Mouse (Mus musculus) kidney, postnatal 36 days (tissue): ENCODE measurements at regions not wholly inside any gene's neighbourhood (a gene's known extent, or its start where the extent isn't known, plus 50 kb on each side); places are given as distances from the start of the nearest gene placed in this dataset.
A peak's percentile ranks its signal among the peaks of the same experiment; 100 is the strongest.

Experiments used
- DNase-seq, 2 experiments: peaks; one replicate each; pipeline ENCODE4 v3.0.0; 2021 to 2022; ENCODE audit warnings: mixed read lengths in 2 of 2

DNA sequence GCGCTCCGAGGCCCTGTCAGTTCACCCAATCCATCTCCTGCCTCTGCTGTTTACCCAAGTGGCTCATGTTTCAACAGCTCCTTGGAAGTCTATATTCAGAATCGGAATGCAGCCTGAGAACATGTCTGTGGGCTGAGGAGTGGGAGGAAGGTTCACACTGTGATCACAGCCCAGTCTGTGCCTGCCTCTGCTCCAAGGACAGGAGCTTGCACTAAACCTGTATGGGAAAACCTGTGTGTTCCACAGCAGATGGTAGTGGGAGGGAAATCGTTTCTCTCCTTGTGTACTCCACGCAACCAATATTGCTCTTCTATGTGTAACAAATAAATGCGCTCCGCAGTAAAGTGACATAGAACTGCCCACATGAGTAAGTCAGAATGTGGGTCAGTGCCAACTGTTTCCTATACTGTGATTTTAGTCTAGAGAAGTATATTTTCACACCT lies 514.0 kb upstream of the Epha7 start:
- DNase-seq = no peak

DNA sequence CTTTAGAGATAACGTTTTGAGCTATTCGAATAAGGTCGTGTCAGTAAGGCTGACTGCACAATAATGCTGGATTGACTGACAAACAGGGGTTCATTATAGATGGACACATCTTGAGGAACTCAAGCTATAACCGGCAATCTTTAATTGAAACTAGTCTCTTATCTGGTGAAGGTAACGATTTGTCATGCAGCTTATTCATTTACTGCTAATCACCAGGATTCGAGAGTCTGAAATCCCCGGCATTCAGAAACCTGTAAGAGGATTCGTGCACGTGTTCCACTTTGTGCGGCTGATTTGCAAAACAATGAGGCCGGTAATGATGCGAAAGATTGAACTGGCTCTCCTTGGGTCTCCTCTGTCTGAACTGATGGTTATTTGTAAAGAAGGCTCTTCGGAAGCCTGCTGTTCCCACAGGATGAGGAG lies 512.9 kb upstream of the Epha7 start:
- no peak for DNase-seq

DNA sequence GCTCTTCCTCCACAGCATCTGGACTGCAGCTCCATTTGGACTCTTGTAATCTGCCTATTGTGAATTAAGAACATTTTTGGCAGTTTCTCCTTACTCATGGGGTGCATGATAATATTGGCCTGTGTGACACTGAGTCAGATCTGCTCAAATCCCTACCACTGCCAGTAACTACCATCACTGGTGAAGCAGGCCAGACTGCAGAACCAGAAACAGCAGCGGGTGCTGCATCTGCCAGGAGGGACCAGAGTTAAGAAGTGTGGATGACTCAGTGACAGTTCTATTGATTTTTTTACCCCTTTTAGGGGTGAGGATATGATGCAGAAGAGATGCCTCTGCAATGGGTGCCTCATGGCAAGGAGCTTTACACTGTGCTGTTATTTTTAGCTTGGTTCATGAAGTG lies 511.2 kb upstream of the Epha7 start:
- DNase-seq = no peak

DNA sequence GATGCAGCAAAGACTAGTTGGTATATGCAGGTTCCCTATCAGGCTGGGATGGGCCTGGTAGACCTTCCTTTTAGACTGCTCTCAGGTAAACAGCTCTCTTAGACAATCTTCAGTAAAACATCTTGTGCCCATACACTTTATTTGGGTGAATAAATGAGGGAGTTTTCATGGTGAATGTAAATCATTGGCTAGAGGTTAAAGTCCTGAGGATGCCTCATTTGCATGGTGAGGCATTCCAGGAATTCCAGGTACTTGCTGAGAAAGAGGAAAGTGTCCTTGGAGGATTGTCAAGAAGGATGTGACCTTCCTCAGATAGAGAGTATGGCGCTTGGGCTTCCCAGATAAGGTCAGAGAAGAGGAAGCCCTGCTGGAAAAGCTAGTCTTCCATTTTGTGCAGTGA lies 481.9 kb upstream of the Epha7 start:
- peak; percentile 1 to 25 for DNase-seq

DNA sequence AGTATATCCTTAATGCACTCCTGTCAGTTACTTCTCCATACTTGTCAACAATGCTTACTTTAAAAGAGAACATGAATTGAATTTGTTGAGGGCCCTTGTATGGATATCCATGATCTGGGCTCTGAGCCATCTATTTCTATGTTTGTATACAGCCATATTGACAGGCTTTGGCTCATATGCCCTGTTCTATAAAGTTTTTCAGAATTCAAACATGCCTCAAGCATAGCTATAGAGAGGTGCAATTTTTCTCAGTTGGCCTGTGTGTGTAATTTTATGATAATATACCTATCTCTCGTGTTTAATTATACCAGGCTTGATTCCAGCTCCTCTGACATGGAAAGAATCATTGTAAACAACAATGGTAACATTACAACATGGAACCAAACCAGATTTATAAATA lies 448.4 kb upstream of the Epha7 start:
- DNase-seq = no peak

DNA sequence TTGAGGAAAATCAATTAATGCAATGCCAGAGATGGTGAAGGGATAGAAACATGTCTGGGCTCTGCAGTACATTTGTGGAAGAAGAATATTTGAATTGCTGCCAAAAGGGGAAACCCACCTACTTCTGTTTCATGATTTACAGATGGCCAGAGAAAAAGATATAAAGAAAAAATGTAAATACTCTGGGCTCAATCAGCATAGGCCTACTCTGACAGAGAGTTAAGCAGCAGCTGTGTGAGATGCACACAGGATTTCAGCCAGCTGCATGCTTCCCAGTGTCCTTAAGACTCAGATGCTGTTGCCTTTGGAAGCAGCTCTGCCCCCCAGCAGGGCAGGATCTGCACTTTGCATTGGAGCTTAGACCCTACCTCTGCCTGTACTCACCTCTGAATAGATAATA lies 435.8 kb upstream of the Epha7 start:
- no peak for DNase-seq

DNA sequence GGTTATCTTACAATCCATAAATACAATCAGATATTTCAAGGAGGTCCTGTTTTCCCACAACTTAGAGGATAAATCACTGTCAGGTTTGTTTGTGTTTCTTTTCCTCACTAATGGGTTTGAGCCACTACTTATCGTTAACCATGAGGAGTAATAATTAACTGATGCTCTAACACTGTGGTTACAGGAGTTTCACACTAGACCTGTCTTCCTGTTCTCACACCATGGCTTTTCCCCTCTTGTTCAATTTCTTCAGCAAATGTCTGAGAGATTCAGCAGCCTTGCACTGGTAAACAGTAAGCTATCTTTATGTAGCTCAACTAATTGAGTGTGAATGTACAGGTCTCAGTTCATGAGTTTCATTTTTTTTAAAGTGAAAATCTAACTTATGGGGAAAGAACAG lies 434.3 kb upstream of the Epha7 start:
- peak in 1 of 2 experiments; percentile 6 for DNase-seq

DNA sequence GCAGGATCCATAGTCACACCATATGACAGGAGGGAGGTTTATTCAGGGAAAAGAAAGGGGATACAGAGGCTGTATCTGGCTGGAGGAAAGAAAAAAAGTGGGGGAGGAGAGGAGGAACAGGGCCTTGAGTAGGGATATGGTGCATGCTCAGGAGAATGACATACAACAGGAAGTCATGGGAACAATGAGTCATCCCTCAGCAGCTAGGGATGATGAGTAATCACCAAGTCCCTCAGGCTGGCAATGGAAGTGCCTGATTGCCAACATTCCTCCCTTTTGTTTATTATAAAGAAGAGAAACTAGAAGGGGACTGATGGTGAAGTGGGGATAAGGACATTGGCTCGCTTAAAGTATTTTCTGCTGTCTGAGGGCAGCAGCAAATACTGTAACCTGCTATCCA lies 388.6 kb upstream of the Epha7 start:
- DNase-seq = no peak

DNA sequence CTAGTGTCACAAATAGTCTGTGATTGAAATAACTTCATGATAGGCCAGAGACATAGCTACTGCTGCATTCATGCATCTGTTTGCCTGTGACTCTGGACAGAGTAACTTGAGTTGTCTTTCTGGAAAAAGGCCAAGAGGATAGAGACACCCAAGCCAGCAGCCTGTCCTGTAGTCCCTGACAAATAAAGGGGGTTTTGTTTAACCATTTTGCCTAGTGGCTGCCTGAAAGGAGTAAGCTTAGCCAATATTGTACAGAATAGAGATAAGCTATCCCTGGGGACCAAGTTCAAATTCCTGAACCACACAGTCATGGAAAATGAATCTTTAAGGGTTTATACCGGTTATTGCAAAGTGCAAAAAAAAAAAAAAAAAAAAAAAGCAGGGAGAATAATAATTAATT lies 372.8 kb upstream of the Epha7 start:
- DNase-seq = no peak

DNA sequence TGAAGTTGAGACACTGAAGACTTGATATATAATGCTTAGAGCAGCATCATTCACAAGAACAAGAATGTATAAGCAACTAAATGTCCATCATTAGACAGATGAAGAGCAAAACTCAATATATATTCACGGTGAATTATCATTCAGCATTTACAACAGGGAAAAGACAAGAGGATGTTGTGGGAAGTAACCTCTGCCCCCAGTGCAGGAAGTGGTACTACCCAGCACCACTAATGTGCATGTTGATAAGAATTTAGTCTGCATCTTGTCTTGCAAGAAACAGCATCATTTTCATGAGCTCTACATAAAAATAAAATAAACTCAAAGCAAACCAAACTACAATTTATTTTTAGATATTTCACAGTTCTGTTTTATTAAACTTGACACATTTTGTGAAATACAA lies 359.8 kb upstream of the Epha7 start:
- no peak for DNase-seq

DNA sequence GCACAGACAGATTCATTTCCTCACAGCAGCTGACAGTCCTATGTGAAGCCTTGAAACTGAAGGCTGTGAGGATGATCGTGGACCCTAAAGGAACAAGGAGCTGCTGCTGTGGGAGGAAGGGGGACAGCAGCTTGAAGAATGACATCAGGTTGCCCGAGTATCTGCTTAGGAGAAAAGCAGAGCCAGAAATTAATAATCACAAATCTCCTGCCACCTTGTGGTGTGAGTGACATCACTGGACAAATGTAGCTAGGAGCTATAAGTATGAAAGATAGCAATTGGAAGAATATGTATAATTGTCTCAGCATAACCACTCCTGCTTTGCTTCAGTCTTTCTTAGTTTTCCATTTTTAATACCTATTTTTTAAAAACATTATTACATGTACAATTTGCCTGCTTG lies 356.6 kb upstream of the Epha7 start:
- DNase-seq = no peak
